Mouse (Mus musculus): Measurements from ENCODE around the gene Olfr1413. TPM values are rescaled to one million over a fixed set of nuclear protein-coding genes. Genes with fewer than 3 reads are reported as not detected.

Olfr1413 gene
- total RNA-seq (2023) = not detected

DNA sequence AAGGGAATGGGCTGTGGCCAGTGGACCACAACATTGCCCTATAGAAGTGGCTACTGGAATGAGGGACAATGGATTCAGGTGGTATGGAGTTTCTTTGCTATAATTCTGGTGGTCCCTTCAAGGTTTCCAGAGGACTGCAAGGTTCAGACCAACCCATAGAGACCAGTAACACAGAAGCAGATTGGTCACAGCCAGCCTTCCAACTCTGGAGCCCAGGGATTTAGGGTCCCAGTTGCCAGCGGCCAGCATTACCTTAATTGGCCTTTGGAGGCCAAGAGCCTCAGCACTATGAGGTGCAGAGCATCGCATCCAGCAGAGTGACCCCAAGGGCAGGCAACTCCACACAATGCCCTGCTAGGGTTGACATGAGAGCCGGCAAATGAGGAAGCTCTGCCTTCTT lies at the start of gene Olfr1413:
TSS of gene Olfr1413 (plus strand) at position 301 of the 400 bp plus-strand sequence.

DNA sequence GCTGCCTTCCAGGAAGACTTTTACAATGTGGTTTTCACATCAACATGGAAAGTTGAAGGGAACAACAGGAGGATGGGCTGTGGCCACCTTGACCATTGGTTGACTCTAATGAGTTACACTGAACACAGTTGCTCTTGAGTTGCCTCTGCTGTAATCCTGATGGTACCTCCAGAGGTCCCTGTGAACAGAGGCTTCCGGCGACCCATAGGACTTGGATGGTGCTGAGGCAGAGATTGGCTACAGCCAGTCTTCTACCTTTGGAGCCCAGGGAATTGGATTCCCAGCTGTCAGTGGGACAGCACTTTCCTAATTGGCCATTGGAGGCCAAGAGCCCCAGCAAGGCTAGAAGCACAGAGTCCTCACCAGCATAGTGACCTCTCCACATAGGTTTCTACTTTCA lies 14.4 kb downstream of the Olfr1413 start, which contains the start of gene Olfr1412:
TSS of gene Olfr1412 (plus strand) at position 301 of the 400 bp plus-strand sequence.

DNA sequence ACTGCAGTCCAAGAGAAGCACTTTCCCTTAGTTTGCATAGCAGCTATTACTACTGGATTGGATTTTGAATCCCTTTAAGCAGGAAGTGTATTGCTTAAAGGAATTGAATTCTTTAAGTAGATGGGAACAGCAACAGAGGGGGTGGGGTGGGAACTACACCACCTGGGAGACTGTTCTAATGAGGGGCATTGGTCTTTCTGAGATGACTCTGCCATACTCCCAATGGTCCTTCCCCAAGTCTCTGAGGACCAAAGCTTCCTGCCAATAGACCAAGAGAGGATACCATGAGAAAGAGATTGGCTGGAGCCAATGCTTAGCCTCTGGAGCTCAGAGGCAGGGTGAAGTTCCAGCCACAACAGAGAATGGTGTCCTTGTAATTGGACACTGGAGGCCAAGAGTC lies 23.0 kb downstream of the Olfr1413 start, which contains the start of gene Olfr1411:
TSS of gene Olfr1411 (plus strand) at position 301 of the 400 bp plus-strand sequence.

DNA sequence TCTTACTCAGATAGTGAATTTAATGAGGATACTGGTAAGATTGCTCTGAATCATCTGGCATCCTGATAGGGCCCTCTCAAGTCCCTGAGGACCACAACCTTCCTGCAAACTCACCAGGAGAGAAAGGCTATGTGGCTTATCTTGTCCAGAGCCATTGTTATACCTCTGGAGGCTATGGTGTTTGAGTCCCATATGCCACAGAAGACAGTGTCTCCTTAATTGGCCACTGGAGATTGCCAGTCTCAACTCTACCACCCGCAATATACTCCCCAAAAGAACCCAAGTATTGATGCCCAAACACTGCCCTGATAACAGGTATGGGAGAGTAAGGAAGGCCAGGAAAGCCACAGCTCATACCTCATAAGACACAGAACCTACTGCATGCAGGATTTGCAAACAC lies 34.4 kb downstream of the Olfr1413 start, which contains the start of gene Olfr1410:
TSS of gene Olfr1410 (plus strand) at position 301 of the 400 bp plus-strand sequence.

DNA sequence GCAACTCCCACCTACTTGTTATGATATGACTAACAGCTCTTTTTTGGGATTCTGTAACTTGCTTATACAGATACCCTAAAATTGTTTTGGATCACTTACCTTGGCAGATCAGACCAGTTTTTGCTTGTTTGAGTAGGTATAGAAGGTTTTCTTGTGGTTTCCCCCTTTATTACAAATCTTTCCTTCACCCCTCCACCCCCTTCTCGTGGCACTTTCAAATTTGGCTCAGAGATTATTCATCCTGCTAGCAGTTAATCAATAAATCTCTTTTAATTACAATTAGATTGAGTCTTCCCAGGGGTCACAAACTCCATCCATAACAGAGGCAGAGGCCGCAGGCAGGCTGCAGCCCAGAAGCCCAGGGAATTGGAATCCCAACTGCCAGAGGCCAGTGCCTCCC lies 46.4 kb downstream of the Olfr1413 start, which contains the start of gene Olfr12:
TSS of gene Olfr12 (plus strand) at position 301 of the 400 bp plus-strand sequence.

Other genes starting within 250 kb of the Olfr1413 start
- gene Ndufa10, start 97.5 kb upstream of the Olfr1413 start, total RNA-seq (2023) = 166 TPM
- gene Olfr1416, start 86.2 kb upstream of the Olfr1413 start, total RNA-seq (2023) = not detected
- gene Olfr1415, start 75.2 kb upstream of the Olfr1413 start, total RNA-seq (2023) = not detected
- not detected for gene Olfr1414, start 52.7 kb upstream of the Olfr1413 start, total RNA-seq (2023)
- gene Olfr1412, start 14.5 kb downstream of the Olfr1413 start, total RNA-seq (2023) = not detected
- not detected for gene Olfr1411, start 23.1 kb downstream of the Olfr1413 start, total RNA-seq (2023)
- not detected for gene Olfr1410, start 34.5 kb downstream of the Olfr1413 start, total RNA-seq (2023)
- gene Olfr12, start 46.5 kb downstream of the Olfr1413 start, total RNA-seq (2023) = not detected
- 85.1 TPM for gene Cops9, start 70.7 kb downstream of the Olfr1413 start, total RNA-seq (2023)
- gene Otos, start 77.5 kb downstream of the Olfr1413 start, total RNA-seq (2023) = not detected

Data from CD8-positive naive resting alpha-beta T cell, adult 57 days (primary cell).